Mouse (Mus musculus): ENCODE data around the gene Wwox.

DNA sequence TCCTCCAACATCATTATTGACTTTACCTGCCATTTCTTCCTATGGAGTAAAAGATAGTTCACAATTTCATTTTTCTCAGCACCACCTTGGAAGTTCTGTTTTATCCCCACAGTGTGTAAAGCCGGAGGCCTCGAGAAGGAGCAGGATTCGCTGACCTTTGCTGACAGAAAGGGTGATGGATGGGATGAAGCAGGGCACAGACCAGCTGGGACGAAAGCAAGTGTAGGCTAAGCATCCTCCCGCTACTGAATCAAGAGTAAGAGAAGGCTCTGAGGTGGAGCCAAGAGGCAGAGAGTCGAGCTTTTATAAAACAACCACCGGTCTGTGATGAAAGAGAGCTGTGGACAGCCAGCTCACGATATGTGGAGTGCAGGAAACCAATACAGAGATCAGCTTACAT, 850.8 kb downstream of the Wwox start:
- TF ChIP-seq CTCF (IDR thresholded peaks at IDR 0.05) (no peak), EP300 (IDR thresholded peaks at IDR 0.05) (no peak)

Measured in lung, postnatal 0 days (tissue).